Mouse (Mus musculus) B cell, adult 62 days (primary cell): ENCODE measurements around the gene Glb1. TPM values are rescaled to one million over a fixed set of nuclear protein-coding genes. Genes with fewer than 3 reads are reported as not detected.

Experiments
- total RNA-seq: library from RNA; stranded (reverse); gene quantifications from 4 replicates; pipeline ENCODE4 v1.2.4, GENCODE M21; 2023

Gene Glb1
- 20.5 to 24.2 TPM (median 22.4 TPM) in 4 replicates for total RNA-seq

GRCm38 (mm10) chr9:114400949-114401684 lies at the start of gene Glb1, which contains the start of gene Tmppe:
TSS of gene Glb1 (plus strand) at chr9:114401076.
TSS of gene Tmppe (plus strand) at chr9:114401105.

DNA sequence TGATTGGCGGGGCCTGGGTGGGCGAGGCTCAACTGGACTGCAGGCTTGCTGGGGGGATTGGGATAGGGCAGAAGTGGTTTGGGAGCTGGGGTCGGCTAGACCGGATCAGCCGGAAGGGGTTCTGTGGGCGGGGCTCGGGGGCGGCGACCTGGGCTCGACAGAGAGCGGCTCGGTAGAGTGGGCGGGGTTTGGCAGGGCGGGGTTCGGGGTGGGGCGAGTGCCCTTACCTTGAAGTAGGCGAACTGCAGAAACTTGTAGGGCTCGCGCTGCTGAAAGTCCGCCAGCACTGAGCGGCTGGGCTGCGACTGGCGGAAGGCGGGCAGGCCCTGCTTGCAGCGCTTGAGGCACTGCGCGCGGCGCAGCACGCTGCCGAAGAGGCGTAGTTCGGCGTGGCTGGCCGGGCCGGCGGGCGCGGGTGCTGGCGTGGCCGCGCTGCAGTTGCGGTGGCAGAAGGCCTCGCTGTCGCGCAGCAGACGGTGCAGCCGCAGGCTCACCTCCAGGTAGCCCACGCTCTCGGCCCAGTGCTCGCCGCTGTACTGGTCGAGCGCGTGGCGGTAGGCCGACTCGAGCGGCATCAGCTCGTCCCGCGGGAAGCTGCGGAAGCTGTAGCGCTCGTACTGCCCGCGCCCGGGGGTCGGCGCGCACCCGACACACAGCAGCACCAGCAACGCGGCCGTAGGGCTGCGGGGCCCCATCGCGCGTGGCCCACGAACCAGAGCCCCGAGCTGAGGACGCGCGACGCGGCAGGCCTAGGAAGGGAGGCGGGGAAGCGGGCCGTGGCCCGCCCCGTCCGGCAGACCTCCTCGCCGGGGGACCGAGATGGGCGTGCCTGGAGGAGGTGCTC lies 10.7 kb upstream of the Glb1 start, which contains the start of gene Crtap:
TSS of gene Crtap (minus strand) at position 771 of the 844 bp plus-strand sequence.

GRCm38 (mm10) chr9:114504816-114505215 lies 103.9 kb downstream of the Glb1 start, which contains the start of gene Ccr4:
TSS of gene Ccr4 (minus strand) at chr9:114504916.

GRCm38 (mm10) chr9:114515364-114515763 lies 114.5 kb downstream of the Glb1 start, which contains the start of gene C130032M10Rik:
TSS of gene C130032M10Rik (plus strand) at chr9:114515697.

Other genes with a start within 250 kb of the Glb1 start
- gene Bcl2a1c, start 70.9 kb upstream of the Glb1 start, total RNA-seq = 2.2 to 2.9 TPM in 2 of 4 replicates, not detected in the others
- 5.8 to 8.0 TPM (median 6.4 TPM) in 4 replicates for gene Crtap, start 10.4 kb upstream of the Glb1 start, total RNA-seq
- gene Tmppe, start within 50 bp of the Glb1 start, total RNA-seq = 7.9 to 10.6 TPM (median 9.8 TPM) in 4 replicates
- gene Ccr4, start 103.8 kb downstream of the Glb1 start, total RNA-seq = not detected in 4 replicates
- not detected in 4 replicates for gene C130032M10Rik, start 114.6 kb downstream of the Glb1 start, total RNA-seq
- not detected in 4 replicates for gene Trim71, start 163.3 kb downstream of the Glb1 start, total RNA-seq
- gene Cnot10, start 239.1 kb downstream of the Glb1 start, total RNA-seq = 74.9 to 79.2 TPM (median 76.8 TPM) in 4 replicates